ENCODE assay signal across 12 mouse cellular contexts in genomic region chr1:71938323-71939007, GRCm38 (mm10).
A peak's percentile ranks its signal among the peaks of the same experiment; 100 is the strongest.
DNase-seq lines count a peak whose midpoint lies in the region; ATAC-seq and TF ChIP-seq lines count a peak whose summit lies in the region.
"Had no signal": no experiment of that assay in that cellular context is flagged by ENCODE, and none has a peak within 500 bp of the region (broad histone marks: within the 10 kb centered on the region; RNA-seq: fewer than 3 reads in every experiment).

No protein-coding gene starts in this region.

- no peaks in the 10 kb centered on the region for H3K79me2 ChIP-seq in liver, adult 2 months (ENCODE audit: control insufficient read depth, insufficient read depth, low read length)

- H3K9me3 ChIP-seq in forebrain, embryonic 14.5 days (replicated peaks; ENCODE audit: control insufficient read depth, low read length): no peaks in the 10 kb centered on the region
- H3K9me3 ChIP-seq in midbrain, embryonic 10.5 days (replicated peaks): no peaks in the 10 kb centered on the region
- H3K9me3 ChIP-seq: forebrain, embryonic 13.5 days; hindbrain, embryonic 15.5 days; neural tube, embryonic 12.5 days had no signal

- peak; percentile 18 for DNase-seq in adrenal gland, postnatal 10 days
- DNase-seq in adrenal gland, postnatal 4 days (ENCODE audit: low spot score in 2 of 2): no peak
- DNase-seq in adrenal gland, postnatal 14 days: peak; percentile 15
- peak; percentile 96 for DNase-seq in liver, adult 2 months (ENCODE audit: extremely low read depth, low read depth, low spot score)
- no peak for DNase-seq in forebrain, embryonic 14.5 days (ENCODE audit: low spot score)
- DNase-seq in cerebellum, adult 2 months: no peak
- DNase-seq in midbrain, embryonic 10.5 days (ENCODE audit: low spot score): no peak
- DNase-seq: cerebellum, adult 9-11 months had no signal

- H3K27ac ChIP-seq in liver, adult 2 months (replicated peaks; ENCODE audit: insufficient read depth, low read depth, low read length): peak overlapping the region; percentile 83
- no peak overlapping the region for H3K27ac ChIP-seq in forebrain, embryonic 14.5 days (ENCODE audit: low read depth, low read length)
- H3K27ac ChIP-seq in cerebellum, adult 2 months (ENCODE audit: insufficient read depth, low read length): no peak overlapping the region
- no peak overlapping the region for H3K27ac ChIP-seq in midbrain, embryonic 10.5 days (replicated peaks)
- H3K27ac ChIP-seq: forebrain, embryonic 13.5 days; hindbrain, embryonic 15.5 days; neural tube, embryonic 12.5 days had no signal

- H3K4me1 ChIP-seq in liver, adult 2 months (ENCODE audit: control insufficient read depth, insufficient read depth, low read length): peaks cover 5% of the 10 kb centered on the region
- no peaks in the 10 kb centered on the region; the same call in 1 of the 2 replicates for H3K4me1 ChIP-seq in forebrain, embryonic 14.5 days (ENCODE audit: control insufficient read depth, insufficient read depth, low read length)
- H3K4me1 ChIP-seq in cerebellum, adult 2 months (ENCODE audit: control insufficient read depth, insufficient read depth, low read length): no peaks in the 10 kb centered on the region
- peaks cover 19% of the 10 kb centered on the region for H3K4me1 ChIP-seq in midbrain, embryonic 10.5 days
- H3K4me1 ChIP-seq: hindbrain, embryonic 15.5 days; neural tube, embryonic 12.5 days had no signal

- WGBS in liver, adult 2 months: 14% methylated on average over 12 of the region's 12 CpGs
- WGBS in forebrain, embryonic 14.5 days: 60% methylated on average over 12 of the region's 12 CpGs
- 80% methylated on average over 12 of the region's 12 CpGs for WGBS in cerebellum, adult 2 months
- 76% methylated on average over 12 of the region's 12 CpGs for WGBS in midbrain, embryonic 10.5 days

- no peaks in the 10 kb centered on the region for H3K36me3 ChIP-seq in liver, adult 2 months (ENCODE audit: control insufficient read depth, insufficient read depth, low read length)
- no peaks in the 10 kb centered on the region for H3K36me3 ChIP-seq in forebrain, embryonic 14.5 days (ENCODE audit: control insufficient read depth, insufficient read depth, low read length)
- H3K36me3 ChIP-seq in midbrain, embryonic 10.5 days: no peaks in the 10 kb centered on the region
- H3K36me3 ChIP-seq: hindbrain, embryonic 15.5 days; neural tube, embryonic 12.5 days had no signal

- TF ChIP-seq CTCF in liver, adult 2 months (IDR thresholded peaks at IDR 0.05; ENCODE audit: low read depth, low read length): no peak
- no peak for TF ChIP-seq CTCF in cerebellum, adult 2 months (IDR thresholded peaks at IDR 0.05; ENCODE audit: borderline replicate concordance, insufficient read depth, low read depth, low read length)

- H3K4me3 ChIP-seq in liver, adult 2 months (ENCODE audit: insufficient read depth, low read depth, low read length): peak overlapping the region; percentile 37
- H3K4me3 ChIP-seq in forebrain, embryonic 14.5 days (ENCODE audit: low read depth, low read length): no peak overlapping the region
- H3K4me3 ChIP-seq in cerebellum, adult 2 months (replicated peaks; ENCODE audit: insufficient read depth, low read depth, low read length): no peak overlapping the region
- H3K4me3 ChIP-seq in midbrain, embryonic 10.5 days: no peak overlapping the region
- H3K4me3 ChIP-seq: forebrain, embryonic 13.5 days; hindbrain, embryonic 15.5 days; neural tube, embryonic 12.5 days had no signal

- H3K9ac ChIP-seq in liver, adult 2 months (ENCODE audit: low read depth, low read length): peak overlapping the region; percentile 62
- H3K9ac ChIP-seq in forebrain, embryonic 14.5 days (ENCODE audit: low read length): no peak overlapping the region
- H3K9ac ChIP-seq: forebrain, embryonic 13.5 days; hindbrain, embryonic 15.5 days; neural tube, embryonic 12.5 days had no signal

- no peak overlapping the region for H3K4me2 ChIP-seq in forebrain, embryonic 14.5 days (ENCODE audit: low read length)
- H3K4me2 ChIP-seq: forebrain, embryonic 13.5 days; hindbrain, embryonic 15.5 days; neural tube, embryonic 12.5 days had no signal

- peak; percentile 86 for ATAC-seq in megakaryocyte progenitor cell, adult 5-6 weeks (replicated peaks; ENCODE audit: poor library complexity)
- ATAC-seq in forebrain, embryonic 14.5 days: no peak
- ATAC-seq: forebrain, embryonic 13.5 days had no signal

- H3K27me3 ChIP-seq in liver, adult 2 months (ENCODE audit: control insufficient read depth, insufficient read depth, low read length): no peaks in the 10 kb centered on the region
- no peaks in the 10 kb centered on the region for H3K27me3 ChIP-seq in forebrain, embryonic 14.5 days (replicated peaks; ENCODE audit: control insufficient read depth, insufficient read depth, low read length)
- no peaks in the 10 kb centered on the region for H3K27me3 ChIP-seq in cerebellum, adult 2 months (ENCODE audit: control insufficient read depth, insufficient read depth, low read length)
- no peaks in the 10 kb centered on the region for H3K27me3 ChIP-seq in midbrain, embryonic 10.5 days (ENCODE audit: low read depth, poor library complexity, severe bottlenecking)
- H3K27me3 ChIP-seq: forebrain, embryonic 13.5 days; hindbrain, embryonic 15.5 days; neural tube, embryonic 12.5 days had no signal

- no peak for TF ChIP-seq POLR2A in liver, adult 2 months (IDR thresholded peaks at IDR 0.05; ENCODE audit: extremely low read depth, insufficient read depth, low read length)
- no peak for TF ChIP-seq POLR2A in cerebellum, adult 2 months (IDR thresholded peaks at IDR 0.05; ENCODE audit: borderline replicate concordance, insufficient read depth, low read length)

Comparison
In these comparisons a context has a peak if more than half of its experiments do, and no peak if none do; other contexts are left out.
1. DNase-seq: peak in adrenal gland, postnatal 10 days (single experiment), adrenal gland, postnatal 14 days (single experiment) and liver, adult 2 months (single experiment); none in adrenal gland, postnatal 4 days (0 of 2), forebrain, embryonic 14.5 days (single experiment), cerebellum, adult 2 months (0 of 2) and midbrain, embryonic 10.5 days (single experiment).